Mouse (Mus musculus) cerebellum, postnatal 4 days (tissue): ENCODE results near the gene Itgb1bp1.

Experiments
- DNase-seq, 2 experiments: peaks; one replicate each; pipeline ENCODE4 v3.0.0; 2022; ENCODE audit warnings: low spot score in 2 of 2, mixed read lengths in 1 of 2

The Itgb1bp1 gene

DNA sequence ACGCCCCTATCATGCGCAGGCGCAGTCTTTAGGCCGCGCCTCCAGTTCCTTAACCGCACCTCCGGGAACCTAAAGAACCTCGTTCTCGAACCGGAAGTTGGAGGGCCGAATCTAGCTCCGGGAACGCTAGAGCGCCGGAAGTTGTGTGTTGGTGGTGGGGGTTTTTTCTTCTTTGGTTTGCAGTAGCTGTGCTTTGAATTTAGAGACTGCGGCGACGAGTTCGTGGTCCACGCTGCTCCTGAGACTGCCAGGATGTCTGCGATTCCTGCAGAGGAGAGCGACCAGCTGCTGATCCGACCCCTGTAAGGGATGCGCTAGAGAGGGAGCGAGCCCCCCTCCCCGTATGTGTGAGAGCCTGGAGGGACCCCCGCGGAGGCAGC is at the start of gene Itgb1bp1:
TSS of gene Itgb1bp1 (minus strand) at position 42 of the 380 bp plus-strand sequence.
- peak; percentile 95 to 98 for DNase-seq

DNA sequence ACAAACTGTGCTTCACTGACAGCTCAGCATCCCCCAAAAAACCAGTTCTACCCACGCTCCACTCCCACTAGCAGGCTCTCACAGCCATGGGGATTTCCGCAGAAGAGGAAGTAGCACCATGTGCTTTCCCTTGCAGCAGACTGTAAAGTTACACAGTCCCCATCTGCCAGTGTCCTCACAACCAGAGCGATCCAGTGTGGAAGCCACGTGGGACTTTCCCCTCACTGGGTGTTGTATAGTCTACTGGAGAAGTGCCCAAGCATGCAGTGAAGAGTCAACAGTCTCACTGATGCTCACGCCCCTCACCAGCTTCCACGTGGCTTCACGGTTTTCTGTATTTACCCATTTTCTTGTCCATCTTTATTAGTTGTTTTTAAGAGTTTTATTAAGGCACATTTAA is 49.8 kb upstream of the Itgb1bp1 start:
- DNase-seq: no peak

DNA sequence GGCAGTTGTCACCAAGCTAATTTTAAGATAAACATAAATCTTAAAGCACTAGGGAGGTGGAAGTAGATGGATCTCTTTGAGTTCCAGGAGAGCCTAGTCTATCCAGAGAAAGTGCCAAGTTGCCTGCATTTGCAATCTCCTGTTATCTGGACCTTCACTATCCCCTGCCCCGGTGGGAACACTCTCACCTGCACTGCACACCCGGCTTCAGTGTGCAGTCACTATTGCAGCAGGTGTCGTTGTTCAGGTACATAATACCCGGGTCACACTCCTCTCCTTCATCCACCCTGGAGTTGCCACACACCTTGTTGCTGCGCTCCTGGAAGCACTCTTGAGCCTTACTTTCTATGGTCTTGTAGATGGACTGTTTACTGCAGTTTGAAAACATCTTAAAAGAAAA is 47.7 kb upstream of the Itgb1bp1 start:
- no peak for DNase-seq

DNA sequence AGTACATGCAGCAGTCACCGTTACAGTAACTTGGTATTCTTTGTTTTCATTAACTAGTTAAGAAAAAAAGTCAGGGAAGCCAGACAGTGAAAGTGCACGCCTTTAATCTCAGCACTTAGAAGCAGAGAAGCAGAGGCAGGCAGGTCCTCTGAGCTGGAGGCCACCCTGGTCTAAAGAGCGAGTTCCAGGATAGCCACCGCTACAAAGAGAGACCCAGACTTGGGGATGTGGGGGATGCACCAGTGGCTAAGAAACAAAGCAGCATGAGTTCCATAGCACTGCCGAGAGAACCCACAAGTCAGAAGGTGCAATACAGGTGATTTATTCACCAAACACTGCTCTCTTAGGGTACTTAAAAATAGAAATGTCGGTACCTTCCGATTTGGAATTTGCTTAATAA is 46.9 kb upstream of the Itgb1bp1 start:
- no peak for DNase-seq

DNA sequence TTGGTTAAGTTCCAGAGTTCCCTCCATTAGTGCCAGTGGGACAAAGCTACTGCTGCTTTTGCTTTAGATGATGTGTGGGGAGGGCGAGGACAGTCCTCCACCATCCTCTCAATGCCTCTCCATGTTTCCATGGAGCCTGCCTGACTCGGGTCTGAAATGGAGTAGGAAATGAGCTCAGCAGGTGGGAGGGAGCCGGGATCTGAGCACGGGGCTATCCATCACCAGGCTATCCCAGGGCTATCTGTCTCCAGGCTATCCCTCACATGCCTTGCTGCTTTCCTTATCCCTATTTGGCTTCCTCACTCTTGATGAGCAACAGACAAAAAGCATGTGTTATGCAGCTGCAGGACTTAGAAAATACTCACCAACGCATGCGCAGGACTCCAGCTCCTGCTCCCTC is 45.6 kb upstream of the Itgb1bp1 start:
- no peak for DNase-seq

DNA sequence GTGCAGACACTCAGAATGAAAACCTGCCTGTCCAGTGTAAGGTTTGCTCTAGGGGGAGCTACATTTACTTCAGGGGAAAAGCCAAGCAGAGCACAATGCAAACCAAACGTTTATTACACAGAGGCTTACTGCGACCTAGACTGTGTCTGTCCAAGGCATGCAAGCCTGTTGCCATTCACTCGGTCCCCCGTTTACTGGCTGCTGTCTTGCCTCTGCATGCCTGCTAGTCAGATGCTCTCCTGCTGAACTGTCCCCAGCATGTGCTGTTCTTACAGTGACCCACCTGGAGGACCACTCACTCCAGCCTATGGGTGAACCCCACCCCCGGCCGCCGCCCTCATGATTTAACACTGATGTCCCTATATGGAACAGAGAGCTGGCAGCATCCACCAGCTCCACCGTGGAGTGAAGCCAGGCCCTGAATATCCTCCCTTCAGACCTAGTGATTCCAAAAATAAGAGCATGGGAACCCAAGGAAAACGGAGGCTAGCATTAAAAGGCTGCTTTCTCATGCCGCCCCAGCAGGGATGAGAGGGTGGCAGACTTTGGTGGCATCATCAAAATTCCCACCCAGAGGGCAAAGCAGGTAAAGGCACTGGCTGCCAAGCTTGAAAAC is 45.0 kb upstream of the Itgb1bp1 start:
- no peak for DNase-seq

DNA sequence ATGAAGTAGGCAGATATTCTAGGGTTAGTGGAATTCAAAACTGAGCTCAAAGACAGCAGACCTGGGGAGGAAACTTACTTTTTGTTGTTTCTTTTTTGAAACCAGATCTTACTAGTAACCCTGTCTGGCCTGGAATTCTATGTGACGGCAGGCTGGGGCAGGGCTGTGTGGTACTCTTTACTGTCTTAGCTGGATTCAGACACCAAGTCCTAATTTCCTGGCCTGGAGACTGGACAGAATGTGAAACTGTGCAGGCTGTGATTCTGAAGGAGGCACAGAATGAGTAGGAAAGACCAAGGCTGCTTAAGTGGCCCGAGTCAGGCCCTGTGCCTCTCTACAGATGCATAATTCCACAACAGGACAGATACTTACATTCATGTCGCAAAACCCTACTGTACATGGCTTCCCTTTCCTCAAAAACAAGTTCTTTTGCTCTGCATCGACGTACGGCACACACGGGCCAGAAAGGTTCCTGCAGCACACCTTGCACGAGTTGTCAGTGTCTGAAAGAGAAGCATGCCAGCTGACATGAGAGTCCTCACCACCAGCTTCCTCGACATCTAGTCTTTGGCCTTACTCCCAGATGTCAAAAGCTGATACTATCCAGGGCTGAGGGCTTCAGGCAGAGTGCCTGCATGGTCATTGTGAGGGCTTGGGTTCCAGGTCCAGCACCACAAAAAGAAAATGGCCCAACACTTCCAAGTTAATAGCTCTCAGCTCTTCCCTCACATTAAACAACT is 43.7 kb upstream of the Itgb1bp1 start:
- no peak for DNase-seq

DNA sequence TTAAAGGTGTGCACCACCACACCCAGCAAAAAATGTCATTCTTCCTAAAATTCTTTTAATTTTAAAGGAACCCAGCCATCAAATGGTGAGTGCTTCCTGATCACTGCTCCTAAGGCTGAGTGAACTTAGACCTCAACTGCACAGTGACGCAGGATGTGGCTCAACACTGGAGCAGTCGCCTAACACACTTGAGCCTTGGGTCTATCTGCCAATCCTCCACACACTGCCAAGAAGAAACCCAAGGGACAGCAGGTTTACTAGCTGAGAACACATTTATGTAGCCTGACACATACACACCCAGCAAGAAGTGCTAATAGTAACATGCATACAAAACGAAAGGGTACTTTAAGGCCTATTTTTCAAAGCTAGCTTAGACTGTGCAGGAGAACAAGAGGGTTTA is 40.2 kb upstream of the Itgb1bp1 start:
- DNase-seq: no peak

DNA sequence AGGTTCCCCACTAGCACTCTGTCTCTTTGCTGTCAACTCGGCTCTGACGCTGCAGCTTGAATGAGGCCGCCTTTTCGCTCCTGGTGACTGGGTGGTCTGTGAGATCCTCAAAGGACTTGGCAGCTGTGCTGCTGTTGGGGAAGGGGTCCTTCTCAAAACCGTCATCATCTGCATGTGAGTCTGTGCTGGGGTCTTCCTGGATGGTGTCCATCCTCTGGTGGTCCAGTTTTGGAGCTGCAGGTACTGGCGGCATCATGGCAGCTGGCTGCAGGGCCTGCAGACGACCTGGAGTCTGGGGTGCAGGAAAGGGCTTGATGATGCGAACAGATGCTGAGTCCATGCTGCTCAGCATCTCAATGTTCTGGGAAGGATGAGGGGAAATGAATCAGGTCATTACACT is 39.2 kb upstream of the Itgb1bp1 start:
- no peak for DNase-seq

DNA sequence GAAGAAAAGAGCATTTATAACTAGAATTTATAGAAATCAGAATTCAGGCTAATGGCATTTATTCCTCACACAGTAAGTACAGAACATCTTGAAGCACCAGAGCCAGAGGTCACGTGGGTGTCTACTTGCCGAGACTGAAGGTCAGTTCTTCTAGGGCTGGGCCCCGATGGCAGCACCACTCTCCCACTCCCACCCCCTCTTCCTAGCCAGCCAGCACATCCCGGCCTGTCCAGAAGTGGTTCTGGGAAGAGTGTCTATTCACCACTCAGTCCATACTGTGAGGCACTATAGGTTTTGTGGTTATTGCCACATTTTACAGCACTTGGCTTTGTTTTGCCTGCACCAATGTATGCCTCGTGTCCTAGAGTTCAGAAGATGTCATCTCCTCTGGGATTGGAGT is 38.0 kb upstream of the Itgb1bp1 start:
- no peak for DNase-seq

DNA sequence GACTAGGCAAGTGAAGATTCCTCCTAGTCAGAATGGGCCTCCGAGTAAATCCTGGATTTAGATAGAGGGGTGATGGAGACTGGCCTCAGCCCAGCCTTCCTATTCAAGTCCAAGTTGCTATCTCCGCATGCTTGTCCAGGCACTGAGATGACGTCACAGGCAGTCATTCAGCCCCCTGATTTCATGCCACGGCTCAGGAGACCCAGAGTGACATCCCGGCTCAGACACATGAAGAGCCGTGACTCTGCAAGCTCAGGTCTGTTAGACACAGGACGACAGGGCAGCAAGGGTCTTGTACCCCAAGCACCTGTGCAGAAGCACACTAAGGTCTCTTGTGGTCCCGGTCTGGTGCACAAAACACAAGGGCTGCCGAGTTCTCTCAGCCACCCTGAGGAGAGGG is 36.8 kb upstream of the Itgb1bp1 start:
- no peak for DNase-seq

DNA sequence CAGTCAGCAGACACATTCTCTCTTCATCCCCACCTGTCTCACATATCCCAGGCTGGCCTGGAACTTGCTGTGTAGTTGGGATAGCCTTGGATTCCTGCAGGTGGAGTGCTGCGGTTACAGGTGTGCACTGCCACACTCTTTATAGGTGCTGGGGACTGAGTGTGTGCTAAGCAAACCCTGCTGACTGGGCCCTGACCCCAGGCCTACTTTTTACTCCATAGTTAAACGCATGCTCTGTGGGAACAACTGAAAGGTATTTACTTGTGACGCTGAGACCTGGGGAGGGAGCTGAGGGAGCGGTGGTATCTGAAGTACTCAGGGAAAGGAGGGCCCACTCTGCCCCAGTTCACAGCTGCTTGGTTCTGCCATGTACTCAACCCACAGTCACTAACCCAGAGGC is 36.2 kb upstream of the Itgb1bp1 start:
- DNase-seq: no peak

DNA sequence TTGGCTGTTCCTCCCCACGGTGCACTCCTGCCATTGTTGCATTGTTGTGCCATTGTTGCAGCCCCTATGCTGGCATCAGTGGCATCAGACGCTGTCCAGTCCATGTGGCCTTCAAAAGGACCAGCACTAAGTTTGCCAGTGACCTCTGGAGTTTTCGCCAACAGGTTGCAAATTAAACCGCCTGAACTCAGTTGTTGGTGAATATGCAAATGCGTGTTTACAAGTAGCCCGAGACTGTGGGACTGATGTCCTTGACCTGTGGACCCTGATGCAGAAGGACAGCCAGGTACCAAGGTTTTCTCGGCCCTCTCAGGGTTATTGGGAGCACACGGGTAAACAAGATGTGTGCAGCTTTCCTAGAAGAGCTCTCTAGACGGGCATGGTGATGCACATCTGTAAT is 35.1 kb upstream of the Itgb1bp1 start:
- no peak for DNase-seq

DNA sequence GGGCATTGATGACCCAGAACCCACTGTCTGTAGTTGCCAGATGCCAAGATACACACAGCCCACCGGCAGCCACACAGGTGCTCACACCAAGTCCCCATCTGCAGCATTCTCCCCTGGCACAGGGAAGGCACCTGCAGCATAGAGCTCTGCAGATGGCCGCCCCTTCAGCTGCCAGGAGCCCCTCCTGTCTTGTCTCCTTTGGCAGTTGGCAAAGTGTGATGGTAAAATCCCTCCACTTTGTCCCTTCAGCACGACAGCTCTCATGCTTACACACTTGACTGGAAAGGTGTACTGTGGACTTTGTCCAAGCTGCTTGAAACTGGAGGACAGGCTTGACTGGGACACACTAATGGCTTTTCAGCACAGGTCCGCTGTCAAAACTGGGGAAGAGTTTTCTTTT is 34.2 kb upstream of the Itgb1bp1 start:
- DNase-seq: no peak

DNA sequence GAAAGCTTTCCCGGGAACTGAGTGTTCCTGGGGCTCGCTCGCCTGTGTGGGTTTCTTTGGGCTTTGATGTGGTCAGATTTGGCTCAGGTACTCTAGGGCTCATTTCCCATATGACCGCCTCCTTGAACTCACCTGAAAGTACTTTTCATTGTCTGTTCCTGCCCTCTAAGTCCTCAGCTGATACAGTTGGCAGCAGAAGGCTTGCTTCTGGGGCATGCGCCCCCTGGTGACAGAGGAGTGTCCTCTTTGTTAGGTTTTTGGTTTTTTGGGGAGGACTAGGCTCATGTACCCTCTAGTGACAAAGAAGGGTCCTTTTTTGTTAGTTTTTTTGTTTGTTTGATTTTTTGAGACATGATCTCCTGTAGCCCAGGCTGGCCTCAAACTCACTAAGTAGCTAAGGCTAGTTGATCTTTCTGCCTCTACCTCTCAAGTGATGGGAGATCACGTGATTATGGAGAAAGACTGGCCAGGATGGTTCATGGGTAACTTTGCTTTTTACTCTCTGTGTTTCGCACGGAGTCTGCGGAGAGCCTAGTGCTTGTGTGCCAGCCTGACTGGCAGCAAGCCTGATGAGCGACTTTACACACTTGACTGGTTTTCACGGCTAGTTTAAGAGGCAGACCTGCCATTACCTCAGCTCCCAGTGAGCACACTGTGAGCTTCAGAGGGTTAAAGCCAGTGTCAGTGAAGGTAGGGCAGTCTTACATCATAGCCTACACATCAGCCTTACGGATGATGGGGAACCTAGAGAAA is 32.2 kb upstream of the Itgb1bp1 start:
- peak in 1 of 2 experiments; percentile 55 for DNase-seq

DNA sequence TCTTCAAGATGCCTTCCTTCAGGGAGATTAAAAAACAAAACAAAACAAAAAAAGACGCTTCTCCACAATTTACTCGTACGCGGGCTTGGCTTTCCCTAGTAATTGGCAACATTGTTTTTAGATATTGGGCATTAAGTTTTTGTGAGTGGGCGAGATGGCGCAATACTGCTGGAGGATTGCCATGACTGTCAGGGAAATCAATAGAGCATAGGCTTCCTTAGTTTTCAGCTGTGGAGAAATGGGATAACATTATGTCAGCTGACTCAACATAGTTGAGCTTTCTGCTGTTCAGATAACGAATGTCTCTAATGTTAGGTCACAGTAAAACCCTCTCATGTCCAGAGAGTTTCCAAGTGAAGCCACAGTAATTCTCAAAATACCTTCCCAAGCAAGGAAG is 30.8 kb upstream of the Itgb1bp1 start:
- DNase-seq: no peak

DNA sequence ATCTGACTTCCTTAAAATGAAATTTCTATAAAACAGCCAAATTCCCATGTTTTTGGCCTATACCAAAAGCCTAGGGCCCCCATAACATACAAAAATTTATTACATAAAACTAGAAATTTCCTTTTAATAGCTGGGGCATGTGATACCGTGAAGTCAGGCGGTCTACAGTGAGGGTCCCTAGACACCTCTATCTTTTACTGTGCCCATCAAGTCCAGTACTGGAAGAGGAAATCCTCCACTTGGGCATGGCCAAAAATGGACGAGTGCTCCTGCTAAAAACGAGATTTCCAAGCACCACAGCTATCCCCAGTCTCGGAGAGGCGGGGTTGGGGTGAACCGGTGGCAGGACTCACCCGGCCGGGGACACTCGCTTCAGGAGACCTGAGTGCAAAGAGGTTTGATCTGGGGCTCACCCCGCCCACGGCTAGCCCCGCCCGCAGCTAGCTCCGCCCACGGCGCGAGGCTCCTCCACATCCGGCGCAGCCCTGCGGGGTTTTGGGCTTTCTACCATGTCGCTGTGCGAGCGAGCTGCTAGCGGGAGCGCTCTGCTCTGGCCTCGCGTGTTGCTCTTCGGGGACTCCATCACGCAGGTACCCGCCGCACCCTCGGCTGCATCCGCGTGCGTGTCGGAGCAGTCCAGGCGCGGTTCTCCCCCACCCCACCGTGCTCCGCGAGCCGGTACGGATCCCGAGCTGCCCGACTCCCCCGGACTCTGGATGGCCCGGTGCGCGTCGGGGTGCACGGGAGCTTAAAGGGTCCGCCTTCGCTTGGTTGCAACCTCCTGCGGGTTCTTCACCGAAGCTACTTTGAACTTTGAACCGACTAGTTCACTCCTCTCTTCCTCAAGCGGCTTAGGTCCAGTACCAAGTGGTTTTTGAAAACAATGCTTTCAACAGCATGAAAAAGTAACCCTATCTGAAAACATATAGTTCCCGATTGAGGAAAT is 30.1 kb upstream of the Itgb1bp1 start, which contains the start of gene Iah1:
TSS of gene Iah1 (plus strand) at position 467 of the 946 bp plus-strand sequence.
- peak; percentile 55 to 73 for DNase-seq

DNA sequence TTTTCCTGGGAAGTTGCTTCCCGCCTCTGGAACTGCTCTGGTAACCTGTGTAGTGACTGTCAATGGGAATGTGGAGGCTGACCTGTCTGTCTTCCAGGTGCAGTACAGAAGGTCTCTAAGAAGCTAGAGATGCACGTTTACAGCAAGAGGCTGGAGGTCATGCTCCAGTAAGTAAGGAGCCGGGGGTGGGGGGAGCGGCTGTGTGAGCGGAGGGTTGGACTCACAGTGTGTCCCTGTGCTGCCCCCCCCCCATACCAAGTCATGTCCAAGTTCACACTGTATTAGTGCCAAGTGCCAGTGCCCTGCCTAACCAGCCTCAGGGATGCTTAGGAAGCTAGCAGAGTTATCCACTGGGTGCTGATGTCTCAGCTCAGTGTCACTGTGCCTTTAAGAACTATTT is 26.1 kb upstream of the Itgb1bp1 start:
- no peak for DNase-seq

DNA sequence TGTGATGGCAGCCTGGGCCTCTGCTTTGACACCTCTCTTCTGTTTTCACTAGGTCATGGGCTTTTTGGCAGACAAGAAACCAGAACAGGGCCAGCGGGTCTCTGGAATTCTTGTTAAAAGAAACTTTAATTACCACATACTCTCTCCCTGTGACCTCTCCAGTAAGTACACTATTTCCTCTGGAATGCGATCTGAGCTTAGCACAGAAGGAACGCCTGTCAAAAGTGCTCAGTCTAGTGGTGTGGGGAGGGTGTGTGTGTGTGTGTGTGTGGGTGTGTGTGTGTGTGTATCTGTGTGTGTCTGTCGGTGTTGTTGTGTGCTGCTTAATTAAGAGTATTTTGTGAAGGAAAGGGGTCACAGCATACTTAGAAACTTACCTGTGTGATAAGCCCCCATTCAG is 20.6 kb upstream of the Itgb1bp1 start:
- no peak for DNase-seq

DNA sequence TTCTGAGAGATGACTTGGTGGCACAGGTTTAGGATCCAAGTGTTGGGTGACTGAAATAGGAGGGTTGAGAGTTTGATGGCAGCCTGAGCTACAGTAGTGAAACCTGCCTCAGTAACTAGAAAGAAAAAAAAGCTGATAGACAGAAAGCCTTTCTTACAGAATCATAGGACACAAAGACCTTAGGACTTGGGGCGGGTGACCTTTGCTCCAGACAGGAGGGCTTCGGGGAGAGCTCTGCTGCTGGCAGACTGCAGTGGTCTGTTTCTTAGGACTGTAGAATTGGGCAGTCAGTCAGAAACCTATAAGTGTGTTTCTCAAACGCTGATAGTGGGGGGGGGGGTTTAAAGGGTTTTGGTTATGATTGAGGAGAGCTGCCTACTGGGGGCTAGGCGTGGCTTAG is 19.7 kb upstream of the Itgb1bp1 start:
- no peak for DNase-seq

DNA sequence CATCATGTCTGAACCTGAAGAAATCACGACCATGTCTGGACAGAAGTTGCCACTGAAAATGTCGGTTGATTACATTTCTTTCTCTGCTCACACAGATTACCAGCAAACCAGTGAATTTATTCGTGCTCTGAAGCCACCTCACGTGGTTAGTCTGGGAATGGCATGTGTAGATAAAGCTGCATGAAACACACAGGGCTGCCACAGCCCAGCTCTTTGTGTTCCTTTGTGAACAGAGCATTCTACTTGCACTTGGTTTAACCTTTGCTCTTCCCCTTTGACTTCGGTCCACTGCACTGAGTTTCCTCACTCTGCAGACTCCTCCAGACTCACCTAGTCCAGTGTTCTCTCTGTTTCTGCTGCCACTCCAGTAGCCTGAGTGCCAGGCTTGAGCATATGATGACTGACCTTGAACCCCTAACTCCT is 16.3 kb upstream of the Itgb1bp1 start:
- DNase-seq: no peak

DNA sequence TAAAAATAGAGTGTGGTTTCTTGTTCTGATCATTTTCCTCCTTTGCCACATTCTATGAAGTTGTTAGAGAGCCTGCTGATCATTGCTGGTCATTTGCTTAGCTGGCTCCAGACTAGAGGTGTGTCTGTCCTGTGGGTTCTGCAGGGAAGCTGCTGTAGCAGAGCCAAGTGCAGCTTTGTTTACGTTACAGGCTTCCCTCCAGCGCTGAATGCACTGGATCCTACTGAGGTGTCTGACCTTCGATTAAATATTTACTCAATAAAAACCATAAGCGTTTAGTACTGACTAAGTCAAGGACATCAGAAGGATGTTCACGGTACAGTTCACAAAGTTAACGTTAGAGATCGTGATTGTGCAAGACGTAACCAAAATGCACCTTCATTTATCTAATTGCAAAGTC is 15.8 kb upstream of the Itgb1bp1 start:
- no peak for DNase-seq
